Mouse (Mus musculus) heart, embryonic 10.5 days (tissue): Measurements from ENCODE around the gene Il34. TPM values are rescaled to one million over a fixed set of nuclear protein-coding genes. Genes with fewer than 3 reads are reported as not detected.

Experiments
- polyA plus RNA-seq: library from polyadenylated mRNA; unstranded; fragments of >200 nt; fragmentation: Nextera tagmentation; extraction: Ambion mirVana; gene quantifications from 2 replicates; pipeline ENCODE4 v1.2.1, GENCODE M21; 2016

Gene Il34
- polyA plus RNA-seq, 1 experiment from 2014 or later, result not detected

Other genes starting within 250 kb of the Il34 start
- 25.3 and 31.8 TPM in 2 replicates for gene Vac14, start 187.3 kb downstream of the Il34 start, polyA plus RNA-seq
- 5.3 and 6.4 TPM in 2 replicates for gene Mtss1l, start 84.4 kb downstream of the Il34 start, polyA plus RNA-seq
- 70.0 and 74.6 TPM in 2 replicates for gene Cog4, start 40.7 kb upstream of the Il34 start, polyA plus RNA-seq
- 137 and 148 TPM in 2 replicates for gene Sf3b3, start 40.9 kb upstream of the Il34 start, polyA plus RNA-seq
- 10.4 and 11.2 TPM in 2 replicates for gene Fuk, start 96.6 kb upstream of the Il34 start, polyA plus RNA-seq
- 23.2 and 30.2 TPM in 2 replicates for gene St3gal2, start 114.0 kb upstream of the Il34 start, polyA plus RNA-seq
- 18.8 and 23.5 TPM in 2 replicates for gene Ddx19a, start 191.9 kb upstream of the Il34 start, polyA plus RNA-seq
- 6.9 and 7.7 TPM in 2 replicates for gene Ddx19b, start 225.8 kb upstream of the Il34 start, polyA plus RNA-seq
- 62.9 and 72.4 TPM in 2 replicates for gene Aars, start 227.2 kb upstream of the Il34 start, polyA plus RNA-seq